Mouse (Mus musculus): ENCODE results near the gene Dusp15.

GRCm38 (mm10) chr2:152965555-152965954 lies 14.1 kb upstream of the Dusp15 start:
- TF ChIP-seq ZC3H11A (IDR thresholded peaks at IDR 0.05; ENCODE audit: borderline replicate concordance, low read depth, low read length) (no peak), ZNF384 (IDR thresholded peaks at IDR 0.05; ENCODE audit: low read depth, low read length) (no peak)
